Mouse (Mus musculus) CH12.LX (cell line): Measurements from ENCODE around the gene Cyp2d10. TPM values are rescaled to one million over a fixed set of nuclear protein-coding genes. Genes with fewer than 3 reads are reported as not detected.

Experiments used
- DNase-seq: peaks from one replicate; pipeline ENCODE4 v3.0.0-alpha.2; 2013; ENCODE audit errors: extremely low read depth
- H3K27ac ChIP-seq: 2 replicates; pipeline ENCODE4 v1.5.1; 2012; ENCODE audit warnings: low read depth, mild to moderate bottlenecking, control low read depth, moderate library complexity; ENCODE audit not compliant: insufficient read depth
- H3K27me3 ChIP-seq: replicated peaks from 2 replicates; pipeline ENCODE3; 2012; ENCODE audit warnings: inconsistent platforms
- H3K36me3 ChIP-seq, 2 experiments: replicated peaks in 1 of 2; 2 replicates each; pipeline versions ENCODE3 to v1.6.1; 2012; ENCODE audit warnings: inconsistent platforms in 1 of 2, low read length in 1 of 2, mild to moderate bottlenecking in 1 of 2, mixed read lengths in 1 of 2, moderate library complexity in 1 of 2; ENCODE audit not compliant: control insufficient read depth in 1 of 2, insufficient read depth in 1 of 2
- H3K4me1 ChIP-seq, 2 experiments: 2 replicates each; pipeline ENCODE4 v1.6.1; 2012; ENCODE audit warnings: inconsistent platforms in 1 of 2, moderate library complexity in 1 of 2; ENCODE audit not compliant: insufficient read depth in 2 of 2, control insufficient read depth in 1 of 2
- H3K4me2 ChIP-seq: 2 replicates; pipeline ENCODE4 v1.6.1; 2012; ENCODE audit warnings: low read depth, mild to moderate bottlenecking, control low read depth; ENCODE audit not compliant: poor library complexity, insufficient read depth, severe bottlenecking
- H3K4me3 ChIP-seq, 3 experiments: fragments of 150-350 bp in 1 of 3; sonication (generic) in 1 of 3; replicated peaks in 1 of 3; 2 replicates each; pipeline versions ENCODE3 to v1.5.1; 2011 to 2012; ENCODE audit warnings: low read depth in 2 of 3, low read length in 2 of 3, mild to moderate bottlenecking in 2 of 3, moderate library complexity in 2 of 3, control low read depth in 1 of 3, improper control_type of control experiment in 1 of 3, inconsistent platforms in 1 of 3, mixed read lengths in 1 of 3; ENCODE audit not compliant: poor library complexity in 1 of 3
- H3K79me2 ChIP-seq: replicated peaks from 2 replicates; pipeline ENCODE4 v1.6.1; 2012; ENCODE audit warnings: mild to moderate bottlenecking, moderate library complexity; ENCODE audit not compliant: control insufficient read depth, poor library complexity, insufficient read depth, severe bottlenecking; ENCODE audit errors: extremely low read depth
- H3K9ac ChIP-seq: 2 replicates; pipeline ENCODE4 v1.6.1; 2012; ENCODE audit warnings: low read depth, mild to moderate bottlenecking, control low read depth, moderate library complexity; ENCODE audit not compliant: insufficient read depth
- H3K9me3 ChIP-seq: replicated peaks from 2 replicates; pipeline ENCODE3; 2012; ENCODE audit warnings: low read length, inconsistent platforms, mixed read lengths
- BHLHE40 ChIP-seq: IDR thresholded peaks from 2 replicates; pipeline ENCODE4 v1.6.1; 2011; ENCODE audit warnings: mild to moderate bottlenecking, low read depth, low read length, improper control_type of control experiment
- GABPA ChIP-seq: IDR thresholded peaks from 2 replicates; pipeline ENCODE4 v1.6.1; 2012; ENCODE audit warnings: low read depth, low read length, improper control_type of control experiment, inconsistent platforms; ENCODE audit not compliant: insufficient replicate concordance
- HCFC1 ChIP-seq: IDR thresholded peaks from 2 replicates; pipeline ENCODE4 v1.6.1; 2012; ENCODE audit warnings: low read depth, mild to moderate bottlenecking, inconsistent platforms, low read length, improper control_type of control experiment
- IRF4 ChIP-seq: IDR thresholded peaks from 2 replicates; pipeline ENCODE4 v1.6.1; 2014; ENCODE audit warnings: low read depth, mild to moderate bottlenecking, inconsistent platforms, low read length, improper control_type of control experiment
- JUN ChIP-seq: IDR thresholded peaks from 2 replicates; pipeline ENCODE4 v1.6.1; 2011; ENCODE audit warnings: low read depth, mild to moderate bottlenecking, low read length, improper control_type of control experiment, moderate library complexity; ENCODE audit not compliant: insufficient read depth
- JUND ChIP-seq: conservative IDR thresholded peaks from 2 replicates; pipeline ENCODE4 v1.6.1; 2011; ENCODE audit warnings: low read depth, low read length, improper control_type of control experiment
- MAFK ChIP-seq: IDR thresholded peaks from 2 replicates; pipeline ENCODE4 v1.6.1; 2011; ENCODE audit warnings: low read length, improper control_type of control experiment; ENCODE audit not compliant: insufficient replicate concordance
- MAX ChIP-seq: IDR thresholded peaks from 2 replicates; pipeline ENCODE4 v1.6.1; 2011; ENCODE audit warnings: low read length, improper control_type of control experiment
- MEF2A ChIP-seq: IDR thresholded peaks from 2 replicates; pipeline ENCODE4 v1.6.1; 2014; ENCODE audit warnings: low read depth, mild to moderate bottlenecking, inconsistent platforms, low read length, improper control_type of control experiment, borderline replicate concordance
- MYC ChIP-seq: IDR thresholded peaks from 2 replicates; pipeline ENCODE4 v1.6.1; 2011; ENCODE audit warnings: low read depth, mild to moderate bottlenecking, improper control_type of control experiment, low read length
- NELFE ChIP-seq: IDR thresholded peaks from 2 replicates; pipeline ENCODE4 v1.6.1; 2011; ENCODE audit warnings: low read depth, low read length, improper control_type of control experiment
- NRF1 ChIP-seq: IDR thresholded peaks from 2 replicates; pipeline ENCODE4 v1.6.1; 2014; ENCODE audit warnings: low read depth, mild to moderate bottlenecking, inconsistent platforms, low read length, improper control_type of control experiment, moderate library complexity
- PAX5 ChIP-seq: IDR thresholded peaks from 2 replicates; pipeline ENCODE4 v1.6.1; 2012; ENCODE audit warnings: low read length, inconsistent platforms, mixed read lengths
- POLR2A ChIP-seq: IDR thresholded peaks from 2 replicates; pipeline ENCODE4 v1.6.1; 2011; ENCODE audit warnings: low read depth, mild to moderate bottlenecking, improper control_type of control experiment, low read length
- RAD21 ChIP-seq: IDR thresholded peaks from 2 replicates; pipeline ENCODE4 v1.6.1; 2011; ENCODE audit warnings: low read depth, mild to moderate bottlenecking, low read length, improper control_type of control experiment, moderate library complexity
- SIN3A ChIP-seq: IDR thresholded peaks from 2 replicates; pipeline ENCODE4 v1.6.1; 2012; ENCODE audit warnings: low read length, improper control_type of control experiment, inconsistent platforms
- SMC3 ChIP-seq: IDR thresholded peaks from 2 replicates; pipeline ENCODE4 v1.6.1; 2011; ENCODE audit warnings: low read depth, low read length, improper control_type of control experiment
- TBP ChIP-seq: conservative IDR thresholded peaks from 2 replicates; pipeline ENCODE4 v1.6.1; 2011; ENCODE audit warnings: low read depth, low read length, improper control_type of control experiment
- TCF12 ChIP-seq: IDR thresholded peaks from 2 replicates; pipeline ENCODE4 v1.6.1; 2014; ENCODE audit warnings: low read depth, mild to moderate bottlenecking, inconsistent platforms, low read length, improper control_type of control experiment
- UBTF ChIP-seq: IDR thresholded peaks from 2 replicates; pipeline ENCODE4 v1.6.1; 2012; ENCODE audit warnings: low read depth, mild to moderate bottlenecking, inconsistent platforms, low read length, improper control_type of control experiment, moderate library complexity
- ZNF384 ChIP-seq: IDR thresholded peaks from 2 replicates; pipeline ENCODE4 v1.6.1; 2012; ENCODE audit warnings: low read depth, low read length, improper control_type of control experiment, inconsistent platforms
- dilution Hi-C: fragments of 300-500 bp; cut with MboI; formaldehyde crosslinking; loops from 2 replicates; pipeline ENCODE4 v1.14.3; 2020; ENCODE audit warnings: low sequenced_read_pairs; ENCODE audit not compliant: extremely low pct_unique_long_range_greater_than_20kb, extremely low pct_ligation_motif_present
- in situ Hi-C: fragments of 300-500 bp; cut with MboI; formaldehyde crosslinking; loops from 3 replicates; pipeline ENCODE4 v1.14.3; 2019; ENCODE audit warnings: low sequenced_read_pairs, low pct_ligation_motif_present, low pct_unique_long_range_greater_than_20kb, mixed read lengths
- polyA plus RNA-seq: library from polyadenylated mRNA; unstranded; fragments of >175 nt; gene quantifications from 2 replicates; pipeline ENCODE4 v1.2.1, GENCODE M21; 2012; ENCODE audit warnings: low read depth; ENCODE audit not compliant: insufficient read length
- total RNA-seq, 2 experiments: library from RNA; depleted of rRNA; stranded (reverse); fragments of 300-350 nt in 1 of 2; fragments of >200 nt in 1 of 2; gene quantifications; 2 replicates each; pipeline ENCODE4 v1.2.3; 2012 to 2014

Gene Cyp2d10
- total and polyA plus RNA-seq, 3 experiments = not detected

DNA sequence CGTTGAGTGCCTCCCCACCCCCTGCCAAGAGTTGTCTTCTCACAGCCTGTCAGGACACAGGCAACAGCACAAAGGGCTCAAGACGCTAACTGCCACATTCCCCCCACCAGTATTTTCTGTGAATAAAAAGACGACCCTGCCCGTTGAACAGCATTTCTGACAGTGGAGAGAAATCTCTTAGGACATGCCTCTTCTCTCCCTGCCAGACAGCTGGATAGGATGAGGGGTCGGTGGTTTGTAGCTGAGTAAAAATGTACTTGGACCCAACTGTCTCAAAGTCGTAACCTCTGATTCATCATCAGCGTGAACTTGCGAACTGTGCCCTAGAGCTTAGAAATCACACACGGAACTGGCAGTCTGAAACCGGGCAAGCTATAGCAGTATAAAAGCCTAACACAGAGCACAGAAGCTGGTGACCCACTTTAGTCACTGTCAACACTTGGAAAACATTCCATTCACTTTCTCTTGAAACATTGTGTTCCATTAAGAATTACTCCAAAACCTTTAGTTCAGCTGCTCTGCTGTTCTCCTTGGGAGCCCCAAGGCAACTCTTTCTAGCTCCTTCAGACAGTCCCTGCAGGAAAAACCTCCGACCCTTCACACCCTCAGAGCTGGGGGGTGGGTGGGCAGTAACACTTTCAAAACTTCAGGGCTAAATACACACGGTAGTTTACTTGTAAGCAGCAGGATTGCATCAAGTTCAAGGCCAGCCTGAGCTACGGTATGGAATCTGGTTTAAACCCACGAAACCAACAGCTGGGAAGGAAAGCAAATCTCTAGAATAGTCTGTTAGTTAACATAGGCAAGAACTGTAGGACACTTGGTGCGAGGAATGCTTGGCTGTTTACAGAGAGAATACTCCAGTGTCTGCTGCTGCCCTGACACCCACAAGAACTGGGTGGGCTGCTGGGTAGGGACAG, 28.5 kb downstream of the Cyp2d10 start:
- Histone ChIP-seq H3K9me3 (no peaks in the 10 kb centered on the region), H3K27me3 (peaks cover 90% of the 10 kb centered on the region), H3K4me2 (no peak overlapping the region), H3K36me3 (no peaks in the 10 kb centered on the region), H3K9ac (no peak overlapping the region), H3K4me3 (no peak overlapping the region), H3K79me2 (no peaks in the 10 kb centered on the region), H3K4me1 (peaks cover 6 to 13% of the 10 kb centered on the region in 2 experiments), H3K27ac (no peak overlapping the region)
- dilution Hi-C loops (no loop called here), in situ Hi-C loops (no loop called here)
- no peak for DNase-seq
- TF ChIP-seq SMC3 = no peak
- TF ChIP-seq NELFE = no peak
- no peak for TF ChIP-seq TCF12
- TF ChIP-seq POLR2A = no peak
- TF ChIP-seq JUN = no peak
- no peak for TF ChIP-seq SIN3A
- no peak for TF ChIP-seq UBTF
- TF ChIP-seq JUND = no peak
- no peak for TF ChIP-seq RAD21
- TF ChIP-seq MAFK = no peak
- TF ChIP-seq MEF2A = no peak
- no peak for TF ChIP-seq GABPA
- TF ChIP-seq PAX5 = no peak
- no peak for TF ChIP-seq MYC
- no peak for TF ChIP-seq IRF4
- no peak for TF ChIP-seq NRF1
- TF ChIP-seq BHLHE40 = no peak
- TF ChIP-seq TBP = no peak
- TF ChIP-seq HCFC1 = no peak

DNA sequence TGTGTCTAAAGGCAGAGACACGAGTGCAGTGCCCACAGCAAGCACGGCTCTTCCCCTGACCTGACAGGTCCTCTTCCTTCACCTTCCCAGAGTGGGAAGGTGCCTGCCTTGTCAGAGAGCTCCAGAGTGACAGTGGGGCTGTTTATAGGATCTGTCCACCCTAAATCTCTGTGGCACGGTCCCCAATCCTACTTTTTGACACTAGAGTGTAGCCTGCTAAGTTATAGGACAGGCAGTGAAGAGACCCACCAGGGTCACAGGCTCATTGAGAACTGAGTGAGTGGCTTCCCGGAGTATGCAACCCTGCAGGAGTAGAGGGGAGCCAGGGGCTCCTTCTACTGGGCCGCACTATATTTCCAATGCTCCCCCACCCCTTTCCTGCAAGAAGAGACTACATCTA, 29.3 kb downstream of the Cyp2d10 start:
- no peak for DNase-seq
- Histone ChIP-seq H3K36me3 (no peaks in the 10 kb centered on the region), H3K27me3 (peaks cover 90% of the 10 kb centered on the region), H3K4me1 (peaks cover 6 to 13% of the 10 kb centered on the region in 2 experiments), H3K9me3 (no peaks in the 10 kb centered on the region), H3K27ac (no peak overlapping the region), H3K4me2 (no peak overlapping the region), H3K79me2 (no peaks in the 10 kb centered on the region), H3K4me3 (no peak overlapping the region), H3K9ac (no peak overlapping the region)
- dilution Hi-C loops (no loop called here), in situ Hi-C loops (no loop called here)
- TF ChIP-seq ZNF384 (no peak), RAD21 (no peak), MAX (no peak), SIN3A (no peak)
